Mouse (Mus musculus): ENCODE measurements at regions not wholly inside any gene's neighbourhood (a gene's known extent, or its start where the extent isn't known, plus 50 kb on each side); places are given as distances from the start of the nearest gene placed in this dataset.

DNA sequence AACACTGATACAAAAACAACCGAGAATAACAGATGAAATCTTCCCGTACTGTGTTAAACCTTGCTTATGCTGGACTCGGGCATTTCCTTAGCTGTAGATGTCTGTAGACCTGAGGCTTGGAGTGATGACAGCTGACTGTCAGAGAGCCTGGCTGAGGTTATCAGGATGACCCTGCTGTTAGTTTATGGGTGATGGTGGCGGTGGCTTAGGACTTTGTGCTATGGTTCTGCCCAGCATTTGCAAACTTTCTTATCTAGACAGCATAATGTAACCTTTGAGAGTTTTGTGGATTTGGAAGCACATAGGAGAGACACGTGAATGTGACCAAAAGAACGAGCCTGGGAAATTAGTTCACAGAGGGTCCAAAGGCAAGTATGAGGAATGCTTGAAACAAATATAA is 239.1 kb upstream of the Ccdc122 start:
- DNase-seq (ENCODE audit: low read depth in 2 of 2, low spot score in 2 of 2) = no peak

DNA sequence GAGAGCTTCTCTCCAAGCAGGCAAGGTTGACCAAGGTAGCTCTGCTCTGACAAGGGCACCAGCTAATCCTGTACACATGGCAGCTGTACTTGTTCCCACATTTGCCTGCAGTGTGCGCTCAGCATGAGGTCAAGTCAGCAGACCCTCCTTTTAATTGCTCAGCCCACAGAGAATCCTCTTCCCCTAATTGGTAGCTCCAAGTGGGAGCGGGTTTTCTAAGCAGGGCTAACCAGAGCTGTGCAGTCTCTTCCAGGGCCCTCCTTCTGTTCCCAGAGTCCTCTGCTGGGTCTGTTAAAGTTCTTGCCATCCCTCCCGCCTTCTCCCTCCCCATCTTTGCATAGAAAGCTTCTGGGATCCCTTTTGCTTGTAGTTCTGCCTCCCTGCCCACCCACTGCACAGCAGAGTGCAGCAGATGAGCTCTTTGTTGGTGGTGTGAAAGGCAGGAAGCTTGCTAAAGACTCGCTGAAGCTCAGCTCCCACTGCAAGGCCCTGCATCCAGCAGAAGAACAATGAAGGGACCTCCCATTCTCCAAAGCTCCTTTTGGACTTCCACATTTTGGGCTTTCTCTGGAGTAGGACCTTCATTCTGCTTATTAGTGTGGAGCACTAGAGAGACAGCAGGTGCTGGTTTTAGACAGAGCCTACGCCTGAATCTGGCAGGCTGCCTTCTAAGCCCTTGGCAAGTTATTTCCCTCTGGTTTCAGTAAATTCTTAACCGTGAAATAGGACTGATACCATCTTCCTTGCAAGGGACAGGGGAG is 235.3 kb upstream of the Serp2 start:
- DNase-seq (ENCODE audit: low read depth in 2 of 2, low spot score in 2 of 2) = no peak

DNA sequence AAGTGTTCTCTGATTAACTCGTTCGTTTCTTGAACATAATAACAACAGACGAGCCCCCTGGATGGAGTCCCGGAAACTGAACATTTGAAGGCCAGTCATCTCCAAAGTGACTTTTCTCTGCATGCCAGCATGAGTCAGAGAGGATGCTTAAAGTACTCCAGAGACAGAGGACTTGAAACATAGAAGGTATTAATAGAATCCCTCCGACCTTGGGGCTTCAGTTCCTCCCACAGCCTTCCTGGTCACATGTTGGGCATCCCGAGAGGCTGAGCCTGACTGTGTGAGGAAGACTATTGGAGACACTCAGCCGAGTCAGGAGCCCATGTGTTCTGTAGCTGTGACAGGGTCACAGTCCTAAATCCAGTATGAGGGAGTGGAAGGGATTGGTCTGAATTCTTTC is 232.7 kb upstream of the Serp2 start:
- no peak for DNase-seq (ENCODE audit: low read depth in 2 of 2, low spot score in 2 of 2)

DNA sequence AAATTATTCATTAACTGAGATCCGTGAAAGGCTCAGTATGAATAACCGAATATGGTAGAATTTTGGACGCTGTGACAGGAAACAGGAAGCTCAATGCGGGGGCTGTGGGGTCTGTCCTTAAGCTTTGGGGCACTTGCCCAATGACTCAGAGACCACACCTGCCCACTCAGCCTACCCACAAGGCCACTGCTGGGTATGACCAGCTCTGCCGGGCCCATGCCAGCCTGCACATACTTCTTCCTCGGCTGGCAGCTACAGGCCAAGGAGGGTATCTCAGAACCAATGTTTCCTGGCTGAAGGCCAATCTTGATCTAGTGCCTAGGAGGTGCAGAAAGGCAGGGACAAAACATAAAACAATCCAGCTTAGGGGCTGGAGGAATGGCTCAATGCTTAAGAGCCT is 230.9 kb upstream of the Serp2 start:
- DNase-seq (ENCODE audit: low read depth in 2 of 2, low spot score in 2 of 2) = no peak

DNA sequence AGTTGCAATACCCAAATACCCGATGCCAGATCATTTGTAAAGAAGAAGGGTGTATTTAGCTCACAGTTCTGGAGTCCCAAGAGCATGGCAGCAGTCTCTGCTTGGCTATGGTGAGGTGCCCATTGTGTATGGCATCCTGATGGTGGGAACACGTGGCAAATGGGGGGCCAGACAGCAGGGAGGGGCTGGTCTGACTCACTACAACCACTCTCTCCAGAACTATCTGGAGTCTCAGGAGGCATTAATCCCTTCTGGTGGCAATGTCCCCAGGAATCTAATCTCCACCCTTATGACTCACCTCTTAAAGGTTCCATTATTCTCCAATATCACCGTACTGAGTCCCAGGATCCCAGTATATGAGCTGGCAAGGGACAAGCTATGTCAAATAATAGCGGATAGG is 229.5 kb upstream of the Serp2 start:
- DNase-seq (ENCODE audit: low read depth in 2 of 2, low spot score in 2 of 2) = no peak

DNA sequence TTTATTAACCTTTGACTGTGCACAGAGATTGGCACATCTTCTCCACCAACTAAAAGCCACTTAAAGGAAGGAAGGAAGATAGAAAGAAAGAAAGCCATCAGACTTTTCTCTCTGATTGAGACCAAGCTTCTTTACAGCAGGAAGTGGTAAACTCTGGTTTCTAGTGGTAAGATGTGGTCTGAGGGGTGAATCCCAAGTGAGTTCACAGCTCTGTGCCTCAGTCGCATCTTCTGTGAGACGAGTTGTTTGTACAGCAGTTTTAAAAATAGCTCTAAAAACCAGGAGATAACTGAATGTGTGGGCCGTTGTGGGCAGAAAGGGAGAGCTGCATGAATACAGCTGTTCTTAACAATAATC is 224.8 kb upstream of the Serp2 start:
- peak; percentile 40 to 49 for DNase-seq (ENCODE audit: low read depth in 2 of 2, low spot score in 2 of 2)

DNA sequence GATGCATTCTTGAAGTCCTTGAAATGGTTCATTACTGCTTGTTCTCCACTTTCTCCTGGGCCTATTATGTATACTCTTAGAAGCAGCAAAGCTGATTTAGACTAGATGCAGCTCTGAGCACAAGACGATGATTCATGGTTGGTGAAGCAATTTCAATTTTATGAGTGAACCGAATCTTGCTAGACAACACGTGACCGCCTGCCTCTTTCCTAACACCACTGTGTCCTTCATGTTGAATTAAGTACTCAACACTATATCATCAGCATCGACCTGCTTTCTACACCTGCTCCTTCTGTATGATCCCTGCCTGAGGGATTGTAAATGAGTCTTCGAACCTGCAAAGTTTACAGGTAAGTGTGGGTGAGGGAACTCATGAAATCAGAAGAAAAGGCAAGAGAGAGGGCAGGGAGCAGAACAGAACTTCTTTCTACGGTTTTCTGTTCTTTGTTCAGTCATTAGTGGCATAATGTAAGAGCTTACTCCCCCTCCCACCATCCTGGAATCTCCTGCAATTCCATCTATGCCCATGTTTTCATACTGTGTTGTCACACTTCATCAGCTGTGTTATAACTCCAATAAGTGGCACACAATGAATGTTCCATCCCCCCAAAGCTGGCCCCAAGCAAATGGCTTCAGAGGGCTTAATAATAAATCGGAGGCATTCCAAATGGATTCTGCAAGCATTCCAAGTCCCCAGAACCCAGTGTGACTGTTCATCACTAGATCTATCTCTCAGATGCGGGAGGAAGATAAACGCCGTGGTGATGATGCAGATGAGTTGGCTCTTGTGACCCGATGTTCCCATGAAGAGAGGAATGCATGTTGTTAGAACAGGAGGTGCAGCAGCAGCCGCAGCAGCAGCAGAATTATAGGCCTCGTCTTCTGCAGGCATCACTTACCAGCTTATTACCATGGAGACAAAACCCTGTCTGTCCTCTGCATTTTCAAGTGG is 224.2 kb upstream of the Serp2 start:
- DNase-seq (ENCODE audit: low read depth in 2 of 2, low spot score in 2 of 2) = no peak

DNA sequence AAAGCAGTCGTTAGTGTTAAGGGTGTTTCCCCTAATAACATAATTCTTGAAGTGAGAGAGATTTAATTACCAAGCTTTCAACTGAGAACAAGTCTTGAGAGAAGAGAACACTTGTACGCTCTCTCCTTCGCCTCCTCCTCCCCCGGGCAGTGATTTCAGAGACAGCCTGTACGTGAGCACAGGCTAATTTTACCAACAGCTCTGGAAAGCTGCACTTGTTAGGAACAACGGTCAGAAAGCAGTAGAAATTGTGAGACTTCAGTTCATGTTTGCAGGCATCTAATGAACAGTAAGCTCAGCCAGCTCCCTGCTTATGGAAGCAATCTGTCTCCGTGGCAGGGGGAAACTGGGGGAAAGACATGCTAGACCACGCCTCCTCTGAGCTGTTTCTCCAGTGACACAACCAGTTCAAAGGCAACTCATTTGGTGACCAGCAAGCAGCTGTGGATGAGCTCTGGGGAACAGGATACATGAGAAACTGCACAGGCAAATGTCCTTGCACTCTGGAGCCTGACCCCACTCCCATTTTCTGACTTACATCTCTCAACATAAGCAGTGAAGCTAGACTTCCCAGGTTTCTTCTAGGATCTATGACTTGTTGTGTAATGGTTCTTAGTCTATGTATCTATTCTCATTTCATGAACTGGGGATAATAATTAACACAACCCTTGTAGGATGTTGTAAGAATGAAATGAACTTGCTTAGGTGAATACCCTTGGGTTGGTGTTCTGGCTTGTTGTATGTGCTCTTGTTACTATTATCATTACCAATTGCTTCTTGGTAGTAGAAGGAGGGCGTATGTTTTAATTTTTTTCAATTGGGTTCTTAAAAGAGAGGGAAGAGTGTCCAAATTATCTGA is 222.1 kb upstream of the Serp2 start:
- DNase-seq (ENCODE audit: low read depth in 2 of 2, low spot score in 2 of 2) = no peak

DNA sequence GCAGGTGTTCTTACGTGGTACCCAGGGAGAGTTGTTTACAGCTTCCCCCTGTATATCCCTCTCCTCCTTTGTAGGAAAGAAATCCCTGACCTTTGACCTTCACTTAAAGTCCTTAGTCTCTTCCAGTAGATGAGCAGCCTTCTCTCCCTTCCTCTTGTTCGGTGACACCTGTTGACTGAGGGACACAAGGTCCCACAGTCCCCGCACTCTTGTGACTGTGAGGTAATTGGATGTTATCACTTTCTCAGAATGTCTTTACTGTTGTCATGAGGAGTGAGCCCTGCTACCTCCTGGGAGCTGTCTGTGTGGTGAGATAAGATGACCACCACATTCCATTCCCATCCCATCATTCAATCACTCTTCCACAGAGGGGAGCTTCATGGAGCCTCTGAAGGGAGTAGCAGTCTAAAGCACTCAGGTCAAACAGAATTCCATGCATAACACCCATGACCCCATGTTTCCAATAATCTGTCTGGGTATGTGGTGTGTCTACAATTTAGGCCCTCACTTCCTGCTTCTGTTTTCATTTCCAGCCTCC is 218.8 kb upstream of the Serp2 start:
- no peak for DNase-seq (ENCODE audit: low read depth in 2 of 2, low spot score in 2 of 2)

DNA sequence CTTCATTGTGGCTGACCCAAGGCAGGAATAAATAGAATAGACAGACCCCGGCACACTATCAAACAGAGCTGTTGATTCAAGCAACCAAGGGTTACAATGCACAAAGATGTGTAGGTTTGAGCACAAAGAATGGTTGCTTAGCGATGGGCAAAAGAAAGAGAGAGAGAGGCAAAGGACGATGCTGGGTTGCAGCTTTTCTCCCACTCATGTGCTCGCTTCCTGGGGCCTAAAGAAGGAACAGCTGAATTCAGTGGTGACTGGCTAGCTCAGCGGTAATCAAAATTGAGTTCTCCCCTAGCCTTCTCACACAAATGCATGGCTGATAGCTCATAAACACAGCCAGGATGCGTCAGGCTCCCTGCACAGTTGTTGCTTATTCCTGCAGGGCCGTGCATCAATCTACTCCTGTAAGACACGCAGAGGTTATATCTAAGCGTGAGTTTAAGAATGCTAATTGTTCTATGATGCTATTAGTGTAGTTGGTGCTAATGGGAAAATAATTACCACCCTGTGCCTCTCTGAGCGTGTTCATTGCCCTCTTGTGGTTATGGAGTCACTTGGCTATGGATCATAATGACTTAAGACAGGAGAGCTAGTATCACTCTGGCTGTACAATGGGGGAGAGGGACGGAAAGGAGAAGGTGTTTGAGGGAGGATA is 216.2 kb upstream of the Serp2 start:
- DNase-seq (ENCODE audit: low read depth in 2 of 2, low spot score in 2 of 2) = no peak

DNA sequence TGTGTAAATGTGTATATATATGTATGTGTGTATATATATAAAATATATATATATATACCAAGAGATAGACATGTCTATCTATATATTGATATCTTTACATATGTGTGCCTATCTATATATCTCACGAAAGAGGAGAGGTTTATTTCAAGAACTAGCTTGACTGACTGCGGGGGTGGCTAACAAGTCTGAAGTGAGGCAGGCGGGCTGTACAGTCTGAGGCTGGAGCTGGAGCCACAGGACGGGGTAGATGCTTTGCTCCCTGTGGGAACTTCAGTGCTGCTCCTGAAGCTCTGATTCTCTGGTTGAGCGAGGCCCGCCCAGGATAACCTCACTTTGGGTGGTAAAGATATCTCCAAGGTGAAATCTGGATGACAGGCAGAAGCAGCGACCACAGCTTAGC is 213.4 kb upstream of the Serp2 start:
- DNase-seq (ENCODE audit: low read depth in 2 of 2, low spot score in 2 of 2) = no peak

DNA sequence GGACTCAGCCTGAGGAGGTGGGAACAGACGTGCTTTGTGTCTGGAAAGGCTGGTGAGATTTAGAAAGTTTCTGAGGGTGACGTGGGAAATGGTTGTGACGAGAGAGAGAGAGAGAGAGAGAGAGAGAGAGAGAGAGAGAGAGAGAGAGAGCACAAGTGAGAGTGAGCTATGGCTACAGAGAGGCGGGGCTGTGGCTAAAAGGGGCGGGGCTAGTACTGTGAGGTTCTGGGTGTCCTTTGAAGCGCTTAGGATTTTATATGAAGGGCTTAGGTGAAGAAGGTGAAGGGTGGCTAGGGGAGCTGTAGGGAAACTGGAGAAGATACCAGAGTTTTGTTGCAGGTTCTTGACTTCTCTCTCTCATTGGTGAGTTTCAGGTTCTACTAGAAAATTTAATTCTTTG is 210.6 kb upstream of the Serp2 start:
- DNase-seq (ENCODE audit: low read depth in 2 of 2, low spot score in 2 of 2) = no peak

DNA sequence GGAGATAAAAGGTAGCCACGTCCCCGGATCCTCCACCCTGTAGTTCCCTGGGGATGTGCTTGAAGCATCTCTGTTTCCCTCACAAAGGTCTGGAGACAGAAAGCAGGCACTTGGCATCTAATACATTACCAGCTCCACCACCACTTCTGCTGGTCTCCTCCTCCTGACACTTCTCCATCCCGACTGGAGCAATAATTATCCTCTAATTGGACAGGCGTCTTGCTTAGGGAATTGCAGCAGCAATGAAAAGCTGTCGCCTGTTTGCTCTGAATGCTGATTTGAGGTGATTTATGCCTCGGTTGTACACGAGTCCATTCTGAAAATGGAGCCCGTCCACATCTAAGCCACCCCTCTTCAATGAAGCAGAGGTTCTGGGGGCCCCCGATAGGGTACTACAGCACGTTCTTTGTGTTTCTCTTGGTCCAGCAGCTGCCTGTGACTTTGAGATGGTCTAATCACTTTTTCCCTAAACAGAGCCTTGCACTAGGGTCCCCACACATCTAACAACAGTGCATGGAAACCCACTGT is 209.6 kb upstream of the Serp2 start:
- no peak for DNase-seq (ENCODE audit: low read depth in 2 of 2, low spot score in 2 of 2)

DNA sequence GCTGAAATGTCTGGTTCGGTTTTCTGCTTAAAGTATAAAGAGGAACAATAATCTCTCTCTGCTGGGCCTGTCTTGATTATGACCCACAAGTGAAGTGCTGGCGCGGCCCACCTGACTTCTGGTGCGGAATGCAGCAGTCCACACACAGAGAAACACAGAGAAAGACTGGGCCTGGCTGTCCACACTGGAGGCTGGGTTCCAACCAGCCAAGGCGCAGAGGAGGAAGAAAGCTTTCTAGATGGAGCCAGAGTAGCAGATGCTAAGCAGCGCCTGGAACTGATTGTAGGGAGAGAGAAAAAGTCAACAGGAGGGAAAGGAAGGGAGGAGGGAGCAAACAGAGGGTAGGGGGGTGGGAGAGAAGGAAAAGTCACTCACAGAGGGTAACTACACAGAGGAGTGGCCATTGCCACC is 208.4 kb upstream of the Serp2 start:
- no peak for DNase-seq (ENCODE audit: low read depth in 2 of 2, low spot score in 2 of 2)

DNA sequence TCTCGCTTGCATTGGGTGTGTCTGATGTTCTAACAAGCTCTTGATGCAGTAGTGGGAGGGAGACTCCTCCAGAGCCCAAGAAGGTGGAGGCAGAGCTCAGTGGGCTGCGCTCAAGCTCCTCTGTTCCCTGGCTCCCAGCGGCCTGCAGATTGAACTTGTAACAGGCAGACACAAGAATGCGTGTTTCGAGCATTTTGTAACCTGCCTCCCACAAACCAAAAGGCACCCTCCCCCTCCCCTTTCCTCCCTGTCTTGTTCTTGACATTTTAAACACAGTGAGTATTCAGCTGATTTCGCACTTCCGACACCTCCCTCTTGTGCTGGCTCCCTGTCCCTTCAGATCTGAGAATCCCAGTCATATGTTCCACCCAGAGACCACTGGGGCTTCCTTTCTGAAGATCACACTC is 207.7 kb upstream of the Serp2 start:
- peak in 1 of 2 experiments; percentile 15 for DNase-seq (ENCODE audit: low read depth in 2 of 2, low spot score in 2 of 2)

DNA sequence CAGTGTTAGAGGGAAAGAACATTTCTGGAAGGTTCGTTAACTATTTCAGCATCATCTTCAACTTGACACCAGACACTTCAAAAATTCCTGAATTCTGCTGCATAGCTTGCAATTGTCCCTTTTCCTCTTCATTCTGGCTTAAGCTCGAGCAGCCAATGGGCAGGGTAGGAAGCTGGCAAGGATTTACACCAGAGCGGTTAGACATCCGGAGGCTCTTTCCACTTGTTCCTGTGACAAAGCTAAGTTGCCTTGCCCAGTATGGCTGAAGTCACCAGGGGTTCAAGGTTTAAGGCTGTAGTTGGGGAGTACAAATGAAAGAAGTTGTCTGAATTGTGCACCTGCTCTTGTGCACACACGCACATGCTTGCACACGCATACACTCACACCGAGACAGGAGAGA is 206.8 kb upstream of the Serp2 start:
- no peak for DNase-seq (ENCODE audit: low read depth in 2 of 2, low spot score in 2 of 2)

DNA sequence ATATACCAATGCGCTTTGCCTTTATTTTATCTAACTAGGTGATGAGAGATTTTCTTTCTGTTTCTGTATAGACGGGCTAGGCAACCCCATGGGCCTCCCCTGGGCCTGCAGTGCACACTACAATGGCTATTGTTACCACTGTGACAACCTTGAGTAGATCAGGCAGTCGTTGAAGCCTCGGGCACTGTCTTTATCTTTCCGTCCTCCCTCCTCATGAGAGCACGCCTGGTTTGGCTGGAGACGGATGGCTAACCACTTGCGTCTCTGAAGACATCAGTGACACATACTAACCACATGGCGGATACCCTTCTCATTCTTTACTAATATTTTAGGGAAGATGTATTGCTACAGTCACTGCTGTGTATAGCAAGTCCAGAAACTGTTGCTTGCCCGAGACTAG is 206.1 kb upstream of the Serp2 start:
- DNase-seq (ENCODE audit: low read depth in 2 of 2, low spot score in 2 of 2) = no peak

DNA sequence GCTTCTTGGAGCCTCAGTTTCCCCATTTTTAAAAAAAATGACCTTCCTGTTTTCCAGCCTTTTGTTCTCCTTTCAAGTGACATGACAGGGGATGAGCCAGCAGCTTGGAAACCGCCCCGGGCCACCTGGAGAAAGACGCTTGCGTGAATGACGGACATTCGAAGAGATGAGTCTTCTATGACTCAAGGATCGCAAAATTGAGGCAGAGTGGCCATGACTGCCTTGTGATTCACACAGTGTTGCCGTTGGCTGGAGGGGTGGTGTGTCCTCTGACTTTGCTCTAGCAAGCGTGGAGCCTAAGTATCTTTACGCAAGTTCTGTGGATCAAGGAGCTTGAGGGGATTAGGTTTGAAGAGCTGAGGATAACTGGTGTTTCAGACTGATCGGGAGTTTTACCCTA is 205.0 kb upstream of the Serp2 start:
- DNase-seq (ENCODE audit: low read depth in 2 of 2, low spot score in 2 of 2) = no peak

DNA sequence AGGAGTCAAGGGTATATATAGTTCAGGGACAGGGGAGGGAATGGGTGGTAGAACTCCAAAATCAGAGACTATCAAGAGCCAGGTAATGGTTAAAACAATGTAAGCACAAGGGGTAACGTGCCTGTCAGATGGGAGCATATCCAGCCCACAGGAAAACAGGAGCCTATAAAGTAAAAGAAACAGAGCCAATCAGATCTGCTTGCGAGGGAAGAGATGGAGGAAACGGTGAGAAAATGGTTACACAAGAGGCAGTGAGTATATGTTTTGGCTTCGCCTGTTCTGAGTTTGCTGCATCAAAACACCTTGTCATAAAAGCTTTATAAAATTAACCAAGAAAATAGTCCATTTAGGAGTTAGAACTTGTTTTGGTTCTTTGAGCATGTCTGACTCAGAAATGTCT is 204.6 kb upstream of the Serp2 start:
- no peak for DNase-seq (ENCODE audit: low read depth in 2 of 2, low spot score in 2 of 2)

DNA sequence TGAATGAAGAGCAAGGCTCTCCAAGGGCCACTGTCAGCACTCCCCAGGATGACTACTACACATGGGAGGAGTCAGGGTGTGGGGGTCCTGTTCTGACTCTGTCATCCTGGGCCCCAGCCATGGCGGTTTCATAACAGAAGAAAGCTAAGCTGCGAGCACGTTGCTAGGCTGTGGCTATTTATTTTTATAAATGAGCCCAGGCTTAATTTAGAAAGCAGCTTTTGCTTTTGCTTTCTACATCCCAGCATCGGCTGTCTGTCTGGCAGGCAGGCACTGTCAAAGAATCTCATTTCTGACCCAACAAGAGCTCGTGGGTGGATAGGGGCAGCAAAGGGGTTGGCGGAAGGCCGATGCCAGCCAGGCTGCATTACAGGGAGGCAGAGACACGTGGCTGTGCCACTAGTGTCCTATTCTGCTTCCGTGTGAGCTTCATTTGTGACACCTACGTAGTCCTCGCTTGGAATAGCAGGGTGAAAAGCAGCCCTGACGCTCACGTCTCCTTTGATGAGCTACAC is 203.9 kb upstream of the Serp2 start:
- DNase-seq (ENCODE audit: low read depth in 2 of 2, low spot score in 2 of 2) = no peak

Measured in CD8-positive naive resting alpha-beta T cell, adult 2 months (primary cell).